12 mouse cellular contexts compared by ENCODE assay signal in the genomic region with DNA sequence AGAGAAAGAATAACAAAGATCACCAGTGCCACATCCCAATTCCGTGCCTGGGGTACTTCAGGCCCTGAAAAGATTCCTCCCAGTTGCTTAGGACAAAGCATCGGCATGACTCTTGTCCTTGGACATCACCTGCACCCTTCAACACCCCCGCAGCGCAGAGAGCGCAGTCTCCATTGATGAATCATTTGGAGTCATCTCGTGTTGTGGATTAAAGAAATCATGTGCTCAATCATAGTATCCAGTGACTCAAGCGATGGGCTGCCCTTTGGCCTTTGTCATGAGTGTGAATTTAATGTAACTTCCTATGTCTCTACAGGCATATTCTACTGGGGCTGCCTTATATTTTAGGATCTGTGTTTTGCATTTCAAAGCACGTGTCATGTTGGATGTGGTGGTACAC.
"Had no signal": no experiment of that assay in that cellular context is flagged by ENCODE, and none has a peak within 500 bp of the region (broad histone marks: within the 10 kb centered on the region; RNA-seq: fewer than 3 reads in every experiment).

No protein-coding gene starts in this region.

- H3K4me3 ChIP-seq: left cerebral cortex, adult 2 months; limb, embryonic 10.5 days; midbrain, embryonic 10.5 days; myocyte; neural tube, embryonic 15.5 days had no signal

- H3K27me3 ChIP-seq: neural tube, embryonic 15.5 days had no signal

- H3K36me3 ChIP-seq: limb, embryonic 10.5 days; midbrain, embryonic 10.5 days; neural tube, embryonic 15.5 days had no signal

- H3K27ac ChIP-seq: left cerebral cortex, adult 2 months; limb, embryonic 10.5 days; midbrain, embryonic 10.5 days; neural tube, embryonic 15.5 days; stomach, postnatal 0 days had no signal

- DNase-seq: kidney, postnatal 25 days; lung, embryonic 14.5 days; lung, postnatal 10 days; lung, postnatal 4 days; midbrain, embryonic 14.5 days; right cerebral cortex, adult 18-20 months had no signal
